Mouse (Mus musculus) cerebellum, adult 9-10 months (tissue): Measurements from ENCODE around the gene Dll4.

ENCODE experiments used
- DNase-seq: peaks from one replicate; pipeline ENCODE4 v3.0.0; 2022

Gene Dll4

DNA sequence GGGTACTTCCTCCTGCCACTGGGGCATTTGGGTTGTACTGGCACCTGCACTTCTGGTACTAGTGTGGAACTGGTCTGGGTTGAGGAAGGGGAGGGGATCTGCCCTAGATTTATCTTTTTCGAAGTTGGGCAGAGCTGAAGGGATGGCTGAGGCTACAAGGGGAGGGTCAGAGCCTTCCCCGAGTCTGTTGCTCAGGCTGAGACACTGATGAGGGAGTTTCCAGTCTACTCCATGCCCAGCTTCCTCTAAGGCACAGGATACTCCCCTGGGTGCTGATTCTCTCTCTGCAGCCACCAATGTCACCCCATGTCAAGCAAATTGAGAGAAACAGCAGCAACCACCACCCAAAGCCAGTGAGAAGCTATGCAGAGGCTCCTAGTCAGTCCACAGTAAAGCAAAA lies 10.4 kb downstream of the Dll4 start:
- DNase-seq, result no peak

DNA sequence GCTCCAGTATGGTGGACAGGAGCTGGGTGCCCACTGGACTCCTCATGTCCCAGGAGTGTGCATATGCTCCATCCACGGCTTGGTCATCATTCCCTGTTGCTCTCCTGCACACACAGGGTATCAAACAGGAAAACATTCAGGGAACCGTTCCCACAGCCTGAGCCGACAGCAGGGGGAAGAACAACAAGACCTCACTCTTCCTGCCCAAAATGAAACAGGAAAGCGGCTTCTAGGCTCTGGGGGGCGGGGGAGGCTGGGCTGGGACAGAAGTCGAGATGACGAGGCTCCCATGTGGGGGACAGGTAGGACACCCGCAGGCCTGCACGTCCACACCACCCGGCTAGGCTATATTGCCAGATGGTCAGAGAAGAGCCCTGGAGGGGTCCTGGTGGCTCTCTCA lies 10.9 kb downstream of the Dll4 start:
- DNase-seq, result no peak

DNA sequence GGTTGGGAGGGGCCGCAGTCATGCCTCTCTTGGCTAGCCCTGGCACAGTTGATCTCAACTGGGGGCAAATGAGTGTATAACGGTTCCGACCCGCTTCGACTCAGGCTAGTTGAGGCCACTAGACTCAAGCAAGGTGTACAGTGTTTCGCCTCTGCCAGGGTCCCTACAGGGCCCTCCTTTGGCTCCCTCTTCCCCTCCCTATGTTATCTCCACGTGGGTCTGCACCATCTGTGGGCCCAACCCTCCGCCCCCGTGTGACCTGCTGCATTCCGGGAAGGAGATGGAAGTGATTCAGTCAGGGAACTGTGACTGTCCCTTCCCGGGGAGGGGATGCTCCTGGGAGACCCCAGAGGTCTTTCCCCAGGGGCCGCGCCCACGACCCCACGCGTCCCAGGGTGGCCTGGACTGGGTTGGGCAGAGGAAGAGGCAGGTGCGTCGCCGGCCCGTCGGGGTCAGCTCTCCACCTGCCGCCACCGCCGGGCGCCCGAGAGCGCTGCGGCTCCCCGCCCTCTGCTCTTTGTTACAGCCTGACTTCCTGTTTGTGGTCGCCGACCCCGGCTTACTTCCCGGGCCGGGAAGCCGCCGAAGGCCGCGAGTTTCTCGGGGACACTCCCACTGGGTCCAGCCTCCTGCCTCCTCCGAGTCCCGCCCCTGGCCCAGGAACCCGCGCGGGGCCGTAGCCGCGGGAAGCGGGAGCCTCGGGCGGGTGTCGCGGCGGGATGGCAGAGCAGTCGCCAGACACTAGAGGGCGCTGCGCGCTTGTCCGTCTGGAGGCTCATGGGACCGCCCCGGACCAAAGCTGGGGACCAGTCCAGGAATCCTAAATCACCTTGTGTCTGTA lies 12.1 kb downstream of the Dll4 start:
- peak; percentile 90 for DNase-seq

DNA sequence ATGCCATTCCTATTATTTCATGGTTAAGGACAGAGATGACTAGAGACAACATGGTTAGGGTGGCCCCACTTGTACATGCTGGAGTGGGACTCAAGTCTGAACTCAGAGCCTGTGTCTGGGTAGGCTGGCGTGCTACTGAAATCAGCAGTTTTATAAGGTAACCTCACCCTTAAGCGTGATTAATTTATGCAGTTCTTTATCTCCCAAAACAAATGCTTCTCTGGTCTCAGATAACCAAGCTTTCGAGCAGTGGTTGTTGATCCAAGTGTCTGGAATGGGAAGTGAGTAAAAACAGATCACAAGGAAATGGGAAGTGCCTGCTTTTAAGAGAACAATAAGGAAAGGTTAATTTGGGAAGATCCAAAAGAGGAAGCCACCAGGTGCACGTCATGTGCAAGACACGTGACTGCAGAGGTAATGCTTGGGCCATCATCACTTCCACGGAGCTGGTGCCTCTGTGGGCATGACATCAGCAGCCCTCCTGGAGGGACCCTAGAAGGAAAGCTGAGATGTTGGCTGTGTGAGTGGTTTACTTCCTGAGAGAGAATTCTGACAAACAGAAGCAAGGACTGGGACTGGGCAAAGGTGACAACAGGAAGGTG lies 19.1 kb downstream of the Dll4 start:
- DNase-seq, result no peak

DNA sequence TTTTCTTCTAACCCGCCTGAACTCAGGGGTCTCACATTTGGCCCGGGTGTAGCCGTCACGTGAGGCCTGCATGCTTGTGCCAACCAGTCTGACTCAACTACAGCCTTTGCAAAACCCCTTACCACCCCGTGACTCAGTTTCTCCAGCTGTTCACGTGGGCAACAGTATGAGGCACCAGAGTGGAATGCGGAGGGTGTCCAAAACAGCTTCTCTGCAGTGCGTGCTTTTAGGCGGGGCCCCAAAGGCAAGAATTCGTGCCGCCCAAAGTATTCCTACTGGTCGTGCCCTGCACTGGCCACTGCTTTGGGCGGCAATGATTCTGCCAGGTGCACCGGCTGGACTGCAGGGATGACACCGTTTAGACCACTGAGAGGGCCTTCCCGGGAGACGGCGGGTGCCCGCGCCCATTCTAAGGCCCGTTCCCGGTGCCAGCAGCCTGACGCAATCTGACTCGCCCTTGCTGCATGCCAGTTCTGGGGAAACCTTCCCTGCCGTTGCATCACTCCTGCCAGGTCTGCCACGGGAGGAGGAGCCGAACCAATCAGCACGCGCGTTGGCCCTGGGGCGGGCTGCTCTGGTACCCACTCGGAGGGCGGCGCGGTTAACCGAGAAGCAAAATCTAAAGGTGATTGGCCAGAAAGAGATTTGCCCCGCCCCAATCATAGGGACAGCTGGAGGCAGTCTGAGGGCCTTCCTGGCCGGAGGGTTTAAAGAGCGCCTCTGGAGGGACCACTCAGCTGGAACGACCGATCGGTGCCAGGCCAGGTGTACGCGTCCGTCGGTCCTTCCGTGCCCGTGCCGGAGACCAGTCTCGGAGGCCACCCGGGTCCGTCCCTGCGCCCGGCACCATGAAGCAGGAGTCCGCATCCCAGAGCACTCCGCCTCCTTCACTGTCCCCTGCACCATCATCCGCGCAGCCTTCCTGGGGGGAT lies 25.2 kb downstream of the Dll4 start, which contains the start of gene Chac1:
Gene Chac1 (plus strand): TSS at position 675 of the 932 bp plus-strand sequence.
- DNase-seq, result peak; percentile 95

DNA sequence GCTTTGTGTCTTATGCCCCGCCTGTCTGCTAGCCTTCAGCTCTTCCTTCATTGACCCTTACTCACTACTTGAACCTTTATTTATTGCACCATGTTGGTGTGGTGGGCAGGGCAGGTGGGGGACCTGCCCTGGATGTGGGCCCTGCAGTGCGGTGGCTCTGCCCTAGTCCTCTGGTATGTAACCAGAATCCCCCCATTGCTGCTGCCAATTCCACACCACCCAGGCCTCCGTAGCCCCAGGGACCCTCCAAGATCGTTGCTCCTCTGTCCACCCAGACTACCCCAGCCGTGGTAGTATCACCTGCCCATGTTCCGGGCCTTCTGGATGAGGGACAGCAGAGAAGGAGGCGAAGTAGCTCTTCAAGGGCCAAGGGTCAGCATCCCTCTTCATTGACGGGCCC lies 28.1 kb downstream of the Dll4 start:
- no peak for DNase-seq

DNA sequence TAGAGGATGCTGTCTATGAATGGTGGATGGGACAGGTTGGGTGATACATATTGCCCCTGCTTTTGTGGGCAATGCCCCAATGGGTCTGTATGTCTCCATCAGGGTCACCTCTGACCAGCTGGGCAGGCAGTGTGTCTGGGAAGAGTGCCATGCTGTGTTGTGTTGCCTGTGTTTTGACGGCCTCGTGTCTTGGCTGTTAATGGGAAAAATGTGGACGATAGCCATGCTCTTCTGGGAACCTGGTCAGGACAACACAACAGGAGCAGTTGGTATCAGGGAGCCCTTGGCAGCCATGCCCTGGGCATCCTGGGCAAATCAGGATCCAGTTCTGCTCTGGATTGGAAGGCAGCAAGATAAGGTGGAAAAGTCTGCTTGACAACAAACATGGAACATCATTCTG lies 29.5 kb downstream of the Dll4 start:
- DNase-seq, result peak; percentile 97

DNA sequence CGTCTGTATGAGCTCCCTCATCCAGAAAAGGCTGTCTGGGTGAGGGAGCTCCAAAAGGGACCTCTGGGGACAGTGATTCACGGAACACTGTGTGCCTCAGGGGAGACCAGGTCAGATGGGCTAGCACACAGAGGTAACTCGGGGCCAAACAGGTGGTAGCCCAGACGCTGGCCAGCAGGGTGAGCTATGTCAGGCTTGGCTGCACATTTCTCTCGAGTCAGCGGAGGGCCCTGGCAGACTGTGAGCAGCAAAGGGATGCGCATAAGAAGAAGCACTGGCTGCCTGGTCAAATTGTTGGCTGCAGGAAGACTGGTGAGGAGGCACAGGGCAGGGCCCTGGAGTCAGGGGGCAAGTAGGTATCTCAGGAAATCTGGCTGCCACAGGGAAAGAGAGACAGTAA lies 30.1 kb downstream of the Dll4 start:
- DNase-seq, result peak; percentile 94

DNA sequence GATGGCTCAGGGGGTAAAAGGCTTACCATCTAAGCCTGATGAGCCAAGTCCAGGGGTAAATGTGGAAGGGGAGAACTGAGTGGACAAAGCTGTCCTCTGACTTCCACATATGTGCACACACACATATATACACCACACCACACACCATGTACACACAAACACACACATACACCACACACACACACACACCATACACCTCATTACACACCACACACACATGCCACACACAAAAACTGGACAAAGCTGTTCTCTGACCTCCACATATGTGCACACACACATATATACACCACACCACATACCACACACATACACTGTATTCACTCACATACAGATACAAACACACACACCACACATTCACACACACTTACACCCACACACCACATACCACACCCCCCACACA lies 30.7 kb downstream of the Dll4 start:
- peak; percentile 42 for DNase-seq

DNA sequence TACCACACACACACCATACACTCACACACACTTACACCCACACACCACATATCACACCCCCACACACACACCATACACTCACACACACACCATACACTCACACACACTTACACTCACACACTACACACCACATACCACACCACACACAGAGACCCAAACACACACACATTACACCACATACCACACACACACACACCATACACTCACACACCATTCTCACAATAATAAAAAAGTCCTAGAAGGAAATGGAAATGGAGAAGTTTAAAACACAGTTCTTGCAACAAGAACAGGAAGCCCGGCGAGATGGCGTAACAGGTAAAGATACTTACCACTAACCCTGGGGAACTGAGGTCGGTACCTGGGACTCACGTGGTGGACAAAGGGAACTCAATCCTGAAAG lies 31.2 kb downstream of the Dll4 start:
- DNase-seq, result peak; percentile 35

DNA sequence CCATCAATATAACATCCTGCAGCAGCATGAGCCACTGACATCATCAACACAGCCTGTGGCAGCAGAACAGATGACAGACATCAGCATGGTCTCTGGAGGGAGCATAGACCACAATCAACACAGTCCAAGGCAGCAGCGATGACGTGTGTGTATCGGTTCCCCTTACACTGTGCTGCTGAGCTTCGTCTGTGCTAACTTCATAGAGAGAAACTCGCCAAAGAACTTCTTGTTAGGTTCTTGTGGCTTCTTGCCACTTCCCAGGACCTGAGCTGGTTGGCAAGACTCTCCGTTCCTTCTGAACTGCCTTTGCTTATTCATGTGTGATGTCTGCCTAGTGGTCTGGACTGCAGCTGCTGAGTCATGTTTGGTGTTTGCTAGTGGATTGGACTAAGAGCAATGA lies 32.7 kb downstream of the Dll4 start:
- DNase-seq, result no peak

DNA sequence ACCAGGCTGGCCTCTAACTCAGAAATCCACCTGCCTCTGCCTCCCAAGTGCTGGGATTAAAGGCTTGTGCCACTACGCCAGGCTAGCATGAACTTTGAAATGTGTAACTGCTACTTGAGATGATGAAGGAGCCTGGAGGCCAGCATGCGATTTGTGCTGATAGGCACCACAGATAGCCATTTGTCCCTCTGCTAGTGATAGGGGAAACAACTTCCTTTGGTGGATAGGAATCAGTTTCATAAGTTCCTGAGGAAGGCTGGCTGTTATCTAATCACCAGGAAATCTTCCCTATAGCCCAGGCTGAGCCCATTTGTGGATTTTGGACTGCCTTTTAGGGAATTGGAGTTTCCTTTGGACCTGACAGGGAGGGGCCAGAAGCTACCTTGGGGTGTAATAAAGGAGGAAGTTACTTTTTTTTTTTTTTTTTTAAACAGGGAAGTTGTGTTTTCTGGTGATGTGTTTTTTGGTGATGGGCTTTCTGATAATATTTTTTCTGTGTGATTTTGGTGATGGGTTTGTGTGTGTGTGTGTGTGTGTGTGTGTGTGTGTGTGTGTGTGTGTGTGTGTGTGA lies 34.2 kb downstream of the Dll4 start:
- DNase-seq, result no peak

DNA sequence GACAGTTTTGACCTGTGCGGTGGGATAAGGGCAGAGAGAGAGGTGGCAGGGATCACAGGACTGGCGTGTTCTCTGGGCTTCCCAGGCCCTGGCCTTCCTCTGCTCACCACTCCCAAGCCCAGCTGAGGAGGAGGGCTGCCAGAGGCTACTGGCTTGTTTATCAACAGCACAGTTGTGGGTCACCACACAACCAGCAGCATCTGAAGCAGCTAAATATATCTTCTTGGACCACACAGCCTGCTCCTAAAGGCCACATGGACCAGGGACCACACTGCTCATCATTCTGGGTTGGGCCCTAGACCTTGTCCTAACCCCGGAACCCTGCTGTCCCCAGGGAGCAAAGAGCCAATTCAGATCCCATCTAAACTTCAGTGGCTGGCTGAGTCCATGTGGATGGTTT lies 39.4 kb downstream of the Dll4 start:
- no peak for DNase-seq

DNA sequence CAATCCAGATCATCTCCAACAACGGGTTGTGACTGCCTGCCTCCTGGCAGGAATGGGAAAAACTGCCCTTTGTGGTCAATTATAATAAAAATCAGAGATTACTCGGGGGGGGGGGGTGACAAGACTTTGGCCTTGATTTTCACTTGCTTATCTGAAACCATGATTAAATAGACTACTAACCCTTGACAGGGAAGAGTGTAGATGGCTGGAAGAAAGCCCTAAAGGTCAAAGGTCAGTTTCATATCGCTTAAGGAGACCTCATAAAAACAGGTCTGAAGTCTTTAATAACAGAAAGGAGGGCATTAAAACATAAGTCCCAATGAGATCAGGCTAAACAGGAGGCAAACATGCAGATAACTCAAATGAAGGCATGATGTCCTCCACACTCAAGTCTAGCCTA lies 41.8 kb downstream of the Dll4 start:
- DNase-seq, result no peak

DNA sequence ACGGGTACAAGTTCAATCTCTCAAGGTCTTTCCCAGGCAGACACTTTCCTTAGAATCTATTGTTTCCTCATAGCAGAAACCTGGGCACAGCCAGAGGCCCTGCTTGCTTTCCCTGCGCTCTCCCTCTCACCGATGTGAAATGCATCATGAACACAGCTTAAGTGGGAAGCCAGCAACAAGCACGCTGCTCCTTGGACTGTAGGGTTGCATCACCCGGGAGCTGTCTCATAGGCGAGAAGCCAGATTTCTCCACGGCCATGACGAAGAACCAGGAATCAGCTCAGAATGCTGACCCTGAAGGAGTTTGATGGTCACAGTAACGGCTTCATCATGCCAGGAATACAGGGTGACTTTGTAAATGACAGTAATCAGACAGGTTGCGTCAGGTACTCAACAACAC lies 44.5 kb downstream of the Dll4 start:
- no peak for DNase-seq

DNA sequence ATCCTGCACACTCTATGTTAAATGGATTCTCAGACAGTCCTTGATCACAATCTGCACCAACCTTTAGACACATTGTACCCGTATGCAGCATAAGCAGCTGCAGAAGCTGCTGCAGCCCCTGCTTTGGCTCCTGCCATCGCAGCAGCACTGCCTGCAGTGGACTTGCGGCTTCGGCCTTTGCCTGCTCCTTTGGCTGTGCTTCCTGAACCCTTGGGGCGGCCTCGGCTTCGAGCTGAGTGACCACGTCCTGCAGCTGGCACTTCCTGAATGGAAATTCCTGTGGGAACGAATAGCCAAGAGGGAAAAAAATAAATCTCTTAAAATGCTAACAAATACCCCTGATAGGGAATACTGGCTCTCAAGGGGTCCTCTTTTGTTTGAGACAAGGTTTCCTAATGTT lies 51.7 kb downstream of the Dll4 start:
- DNase-seq, result no peak

DNA sequence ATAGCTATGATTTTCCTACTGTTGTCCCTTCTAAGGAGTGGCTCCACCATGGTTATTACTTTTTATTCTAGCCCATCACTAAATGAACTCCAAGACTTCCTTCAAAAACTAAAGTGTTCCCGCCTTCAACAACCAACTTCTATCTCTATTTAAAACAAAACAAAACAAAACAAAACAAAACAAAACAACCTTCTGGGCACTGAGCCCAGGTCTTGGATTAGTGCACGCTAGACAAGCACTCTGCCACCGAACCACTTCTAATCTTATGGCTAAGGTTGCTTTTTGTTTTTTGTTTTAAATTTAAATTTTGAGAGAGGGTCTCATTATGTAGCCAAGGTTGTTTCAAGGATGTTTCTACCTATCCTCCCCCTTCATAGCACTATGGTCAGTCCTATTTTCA lies 52.2 kb downstream of the Dll4 start:
- no peak for DNase-seq

DNA sequence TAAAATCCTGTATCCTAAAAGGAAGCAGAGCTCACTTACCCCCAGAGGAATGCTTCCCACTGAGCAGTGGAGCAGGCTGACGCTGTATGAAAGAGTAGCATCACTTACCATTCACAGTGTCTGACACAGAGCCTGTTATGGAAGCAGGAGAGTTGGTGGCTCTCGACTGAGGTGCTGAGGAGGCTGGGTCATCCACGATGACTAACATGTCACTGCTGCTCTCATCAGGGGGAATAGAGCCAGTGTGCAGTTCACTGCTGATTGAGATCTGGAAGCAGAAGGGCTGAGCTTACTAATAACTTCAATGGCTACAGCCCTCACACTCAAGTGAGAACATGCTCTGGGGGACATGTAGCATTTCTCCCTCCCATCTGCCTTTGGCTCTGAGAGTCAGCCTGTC lies 53.9 kb downstream of the Dll4 start:
- DNase-seq, result no peak
